Mouse (Mus musculus): Measurements from ENCODE around the gene Prdm15.
A peak's percentile ranks its signal among the peaks of the same experiment; 100 is the strongest.

The Prdm15 gene

DNA sequence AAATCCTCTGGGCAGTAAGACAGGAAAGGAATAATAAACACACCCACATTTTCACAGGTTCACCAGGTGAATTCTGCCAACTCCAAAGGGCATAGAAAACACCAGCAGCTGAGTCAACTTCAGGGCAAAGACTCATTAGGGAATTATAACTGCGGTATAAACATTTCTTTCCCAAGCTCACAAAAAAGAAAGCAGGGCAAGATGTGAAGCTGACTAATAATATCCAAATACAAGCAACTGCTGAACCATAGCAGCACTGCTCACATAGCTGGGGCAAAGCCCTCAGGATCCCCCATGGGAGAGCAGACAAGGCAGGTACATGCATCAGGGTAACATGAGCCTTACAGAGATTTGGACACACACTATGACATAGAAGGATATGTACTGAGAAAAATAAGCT lies 34.2 kb downstream of the Prdm15 start:
- DNase-seq = no peak

DNA sequence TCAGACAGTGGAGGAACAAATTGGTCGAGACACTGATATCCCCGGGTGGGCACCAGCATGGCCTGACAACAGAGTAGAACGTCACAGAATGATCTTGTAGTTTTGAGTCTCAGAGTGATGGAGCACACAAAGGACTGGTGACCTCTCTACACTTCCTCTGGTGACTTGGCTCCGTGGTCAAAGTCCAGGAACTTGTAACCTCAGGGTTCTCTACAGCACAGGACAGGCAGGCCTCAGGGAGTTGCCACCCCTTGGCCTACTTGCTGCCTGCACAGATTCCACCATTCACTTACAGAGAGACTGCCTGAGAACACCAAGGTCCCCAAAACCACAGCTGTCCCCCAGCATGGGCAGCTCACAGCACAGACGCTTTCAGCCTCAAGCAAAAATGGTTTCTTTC lies 36.4 kb downstream of the Prdm15 start:
- DNase-seq = no peak

DNA sequence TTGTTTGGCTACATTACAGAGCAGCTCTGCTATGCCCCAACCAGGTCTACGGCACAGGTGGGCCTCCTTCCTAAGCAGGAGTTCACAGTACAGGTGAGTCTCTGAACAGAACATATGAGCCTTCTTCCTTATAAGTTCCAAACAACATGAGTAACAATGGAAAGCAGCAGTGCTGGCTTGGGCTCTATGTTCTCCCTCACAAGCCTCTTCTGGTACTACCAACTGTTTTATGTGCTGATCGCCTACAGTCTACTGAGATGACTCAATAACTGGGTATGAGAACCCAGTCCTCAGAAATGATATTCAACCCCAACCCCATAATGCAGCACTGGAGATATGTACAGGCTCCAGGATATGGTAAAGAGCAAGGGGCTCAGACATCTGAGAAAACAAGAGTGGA lies 37.6 kb downstream of the Prdm15 start:
- DNase-seq = no peak

DNA sequence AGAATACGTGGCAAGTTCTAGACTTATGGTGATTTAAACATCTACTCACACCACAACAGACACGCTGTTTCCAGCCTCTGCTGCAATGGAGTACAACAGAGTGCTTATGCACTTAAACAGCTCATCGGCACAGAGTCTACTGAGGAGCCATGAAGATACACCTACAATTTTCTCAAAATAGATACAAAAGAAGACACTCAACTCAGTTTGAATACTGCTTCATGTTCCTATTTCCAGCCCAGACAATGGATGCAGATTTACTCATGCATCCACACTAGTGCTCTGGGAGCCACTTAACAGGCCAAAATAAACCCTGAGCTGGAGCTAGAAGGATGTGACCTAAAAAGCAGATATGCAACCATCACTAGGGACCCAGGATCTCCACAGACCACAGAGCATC lies 42.8 kb downstream of the Prdm15 start:
- DNase-seq = no peak

DNA sequence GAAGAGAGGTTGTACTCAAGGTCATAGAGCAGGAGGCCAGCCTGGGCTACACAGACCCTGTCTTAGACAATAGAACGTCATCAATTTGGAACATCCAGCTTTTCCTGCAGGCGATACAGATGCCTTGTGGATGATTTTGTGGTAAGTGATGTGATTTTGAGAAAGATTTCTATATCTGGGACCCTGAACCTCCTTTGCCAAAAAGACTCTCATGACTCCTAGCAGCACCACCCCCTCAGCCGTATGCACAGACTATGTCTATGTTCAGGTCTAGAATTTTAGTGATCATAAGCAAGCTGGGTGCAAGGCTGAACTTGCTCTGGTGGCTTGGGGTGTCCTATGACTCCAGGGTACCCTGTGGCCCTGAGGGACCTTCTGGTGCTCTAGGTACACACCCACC lies 46.0 kb downstream of the Prdm15 start:
- DNase-seq = no peak

DNA sequence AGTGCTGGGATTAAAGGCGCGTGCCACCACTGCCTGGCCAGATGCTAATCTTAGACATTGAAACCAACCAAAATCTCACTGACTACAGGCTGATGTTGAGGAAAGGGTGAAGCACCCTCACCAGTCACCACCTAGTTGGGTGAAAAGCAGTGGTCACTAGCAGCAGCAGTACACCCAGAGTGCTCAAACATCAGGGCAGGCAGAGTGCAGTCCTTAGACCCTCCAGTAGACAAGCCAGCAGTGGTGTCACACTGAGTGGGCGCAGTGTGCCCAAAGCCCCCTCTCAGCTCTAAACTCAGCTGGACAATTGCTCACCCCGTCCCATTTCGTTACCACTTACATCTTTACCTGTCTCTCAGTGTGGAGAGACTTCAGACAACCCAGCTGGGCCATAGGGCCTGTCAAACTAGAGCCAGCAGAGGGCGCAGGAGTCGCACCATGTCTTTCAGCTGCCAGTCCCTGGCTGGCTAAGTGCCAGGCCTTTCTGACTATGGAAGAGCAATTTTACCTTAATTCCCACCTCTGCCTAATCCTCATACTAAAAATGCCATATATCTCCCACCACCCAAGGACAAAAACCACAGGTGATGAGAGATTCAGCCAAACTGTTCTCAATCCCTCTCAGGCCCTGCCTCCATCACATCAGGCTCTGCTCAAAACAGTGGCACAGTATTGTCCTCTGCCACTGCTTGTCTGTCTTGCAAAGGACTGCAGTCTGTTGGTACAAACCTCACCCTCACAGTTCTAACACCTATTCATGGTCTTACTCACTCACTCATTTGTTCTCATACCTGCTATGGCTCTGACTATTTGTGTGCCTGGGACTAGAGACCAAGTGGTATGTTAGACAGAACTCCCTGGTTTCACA lies 46.7 kb downstream of the Prdm15 start:
- peak; percentile 82 for DNase-seq

DNA sequence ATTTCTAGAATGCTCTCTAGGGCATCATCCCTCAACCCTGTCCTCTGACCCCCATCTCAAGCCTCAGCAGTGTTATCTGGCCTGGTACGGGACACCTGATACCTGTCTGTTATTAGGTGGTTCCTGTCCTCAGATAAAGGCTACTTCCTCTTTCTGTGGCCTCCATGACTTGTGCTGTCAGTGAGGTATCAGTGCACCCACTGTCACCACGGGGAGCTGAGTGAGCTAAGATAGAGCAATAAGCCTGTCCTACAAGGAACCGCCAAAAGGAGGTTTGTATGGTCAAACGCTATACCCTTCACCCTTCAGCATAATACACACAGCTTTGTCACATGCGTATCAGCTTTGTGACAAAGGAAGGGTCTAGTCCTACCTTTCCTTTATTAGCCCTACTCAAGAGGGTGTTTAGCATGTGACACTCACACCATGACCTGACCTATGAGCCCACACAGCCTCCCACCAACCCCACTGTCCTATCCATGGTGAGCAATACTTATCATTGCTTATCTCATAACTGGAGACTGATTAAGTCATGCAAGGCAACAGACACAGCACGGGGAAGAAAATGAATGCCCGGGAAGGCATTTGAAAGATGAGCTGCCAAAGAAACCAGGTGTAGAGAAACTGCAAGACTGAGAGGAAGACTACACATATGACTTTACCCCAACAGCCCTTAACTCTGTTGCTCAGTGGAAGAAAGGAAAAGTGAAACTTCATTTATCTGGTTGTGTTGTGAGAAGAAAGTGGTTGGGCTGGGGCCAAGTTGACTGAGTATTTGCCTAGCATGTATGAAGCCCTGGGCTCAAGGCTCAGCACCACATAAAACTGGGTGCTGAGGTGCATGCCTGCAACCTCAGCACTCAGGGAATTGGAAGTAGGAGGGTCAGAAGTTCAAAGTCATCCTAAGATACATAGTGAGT lies 53.4 kb downstream of the Prdm15 start:
- DNase-seq = no peak

DNA sequence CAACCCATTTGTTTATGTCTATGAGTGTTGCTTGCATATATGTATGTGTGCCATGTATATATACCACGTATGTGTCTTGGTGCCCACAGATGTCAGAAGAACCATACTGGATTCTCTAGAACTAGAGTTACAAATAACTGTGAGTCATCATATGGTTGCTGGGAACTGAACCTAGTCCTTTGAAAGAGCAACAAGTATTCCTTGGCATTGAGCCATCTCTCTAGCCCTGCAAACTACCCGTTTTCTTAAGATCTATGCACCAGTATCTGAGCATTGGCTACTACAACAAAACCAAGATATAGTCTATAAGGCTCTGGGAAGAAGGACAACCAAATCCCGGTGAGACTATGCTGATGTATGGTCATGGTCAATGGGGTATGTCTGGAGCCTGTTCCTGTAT lies 54.4 kb downstream of the Prdm15 start:
- DNase-seq = no peak

DNA sequence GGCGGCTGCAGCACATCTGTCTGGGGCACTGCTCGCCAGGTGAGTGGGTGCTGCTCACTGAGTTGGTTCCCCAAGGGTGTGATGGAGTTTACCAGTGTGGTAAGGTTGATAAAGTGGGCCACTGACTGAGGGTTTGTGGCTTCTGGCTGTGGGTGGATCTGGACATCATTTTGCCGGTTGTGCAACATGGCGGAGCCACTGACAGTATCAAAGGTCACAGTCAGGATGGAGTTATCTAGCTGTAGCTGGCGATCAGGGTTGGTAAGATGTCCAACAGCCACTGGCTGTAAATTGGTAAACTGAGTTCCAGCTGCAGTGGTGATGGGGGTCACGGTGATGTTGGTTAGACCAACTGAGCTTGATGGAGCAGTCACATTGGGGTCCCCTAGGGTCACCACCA lies 57.4 kb downstream of the Prdm15 start:
- DNase-seq = no peak

DNA sequence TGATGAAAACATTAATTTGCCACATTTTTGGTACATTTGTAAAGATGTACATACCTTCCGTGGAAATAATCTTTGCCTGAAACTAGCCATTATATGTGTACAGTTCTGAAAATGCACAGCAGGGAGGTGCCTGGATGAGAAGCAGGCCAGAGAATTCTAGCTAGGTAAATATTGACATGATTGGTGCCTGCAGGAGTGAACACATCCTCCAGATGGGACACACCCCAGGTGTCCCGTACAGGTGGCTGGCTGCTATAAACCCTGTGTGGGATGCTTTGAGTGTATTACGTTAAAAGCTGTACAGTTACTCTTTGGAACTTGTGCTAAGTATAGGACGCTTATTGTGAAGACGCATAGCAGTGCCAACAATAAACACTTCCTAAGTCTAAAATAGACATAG lies 68.6 kb downstream of the Prdm15 start:
- no peak for DNase-seq

DNA sequence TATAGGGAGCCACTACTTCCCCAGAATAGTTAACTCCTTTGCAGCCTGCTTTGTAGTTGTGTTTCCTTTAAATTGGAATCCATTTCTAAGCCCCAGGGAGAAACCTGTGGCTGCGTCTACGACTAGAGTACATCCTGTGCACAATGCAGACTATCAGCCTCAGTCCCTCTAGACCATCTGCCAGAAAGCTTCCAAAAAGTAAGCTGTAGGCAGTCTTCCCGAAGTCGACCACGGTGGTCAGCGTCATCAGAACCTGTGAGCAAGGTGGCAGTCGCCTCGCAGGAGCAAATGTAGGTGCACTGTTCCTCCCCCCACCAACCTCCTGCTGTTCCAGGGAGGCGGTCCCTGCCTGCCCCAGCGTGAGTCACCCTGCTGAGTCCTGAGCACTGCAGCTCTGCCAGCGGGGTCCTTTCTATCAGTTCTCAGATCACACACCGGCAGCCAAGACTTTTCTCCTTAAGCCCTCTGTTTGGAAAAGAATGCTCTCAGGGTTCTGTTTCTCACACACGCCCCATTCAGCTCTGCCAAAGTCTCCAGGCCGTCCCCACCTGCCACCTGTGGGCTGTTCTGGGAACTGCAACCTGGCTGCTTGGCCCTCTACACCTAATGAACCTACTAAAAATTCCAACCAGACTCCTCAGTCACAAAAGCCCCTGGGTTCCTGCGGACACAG lies 73.2 kb downstream of the Prdm15 start:
- peak; percentile 79 to 80 for DNase-seq

DNA sequence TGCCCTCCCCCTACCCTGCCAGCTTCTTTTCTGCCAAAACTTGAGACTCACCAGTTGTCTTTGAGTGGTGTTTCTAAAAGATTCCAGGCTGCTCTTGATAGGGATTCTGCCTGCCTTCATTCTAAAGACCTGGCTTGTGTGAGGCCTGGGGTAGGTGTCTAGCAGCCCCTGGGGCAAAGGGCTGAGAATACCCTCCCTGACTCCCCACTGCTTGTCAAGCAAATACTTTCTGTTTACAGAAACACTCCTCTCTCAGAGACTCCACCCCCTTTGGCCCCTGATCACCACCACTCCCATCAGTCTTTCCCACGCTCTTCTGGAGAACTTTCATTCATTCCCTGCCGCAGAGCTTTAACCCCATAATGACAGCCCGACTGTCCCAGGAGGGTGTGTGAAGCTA lies 85.1 kb downstream of the Prdm15 start:
- DNase-seq = no peak

DNA sequence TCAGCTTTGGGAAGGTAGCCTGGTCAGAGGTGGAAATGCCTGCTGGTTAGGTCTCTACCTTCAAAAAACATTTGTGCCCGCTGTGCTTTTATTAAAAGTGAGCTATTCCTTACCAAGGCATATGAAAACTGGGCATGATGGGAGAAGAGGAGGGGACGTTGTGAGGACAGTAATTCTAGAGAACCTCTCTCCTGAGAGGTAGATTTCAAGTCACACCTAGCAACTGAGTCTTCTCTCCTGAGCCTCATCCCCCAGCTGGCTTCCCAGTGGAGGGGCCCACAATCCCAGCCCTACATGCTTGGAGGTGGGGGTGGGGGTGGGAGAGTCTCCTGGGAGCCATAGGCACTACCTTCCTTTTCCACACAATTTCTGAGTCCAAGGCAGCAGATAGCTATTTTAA lies 87.0 kb downstream of the Prdm15 start:
- no peak for DNase-seq

DNA sequence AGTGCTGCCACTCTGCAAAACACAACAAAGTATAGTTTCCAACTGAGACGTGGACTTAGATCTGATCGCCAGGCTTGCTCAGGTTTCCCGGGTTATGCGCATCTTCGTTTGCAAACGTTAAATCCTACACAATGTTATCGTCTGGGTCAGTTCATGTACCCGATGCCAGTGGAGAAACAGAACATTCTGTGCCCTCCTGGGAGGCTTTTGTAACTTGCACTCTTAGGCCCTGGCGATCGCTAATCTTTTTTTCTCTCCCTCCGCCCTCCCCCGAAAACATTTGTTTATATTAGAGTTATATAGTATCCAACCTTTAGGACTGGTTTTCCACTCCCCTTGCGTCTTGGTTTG lies 87.7 kb downstream of the Prdm15 start:
- no peak for DNase-seq

DNA sequence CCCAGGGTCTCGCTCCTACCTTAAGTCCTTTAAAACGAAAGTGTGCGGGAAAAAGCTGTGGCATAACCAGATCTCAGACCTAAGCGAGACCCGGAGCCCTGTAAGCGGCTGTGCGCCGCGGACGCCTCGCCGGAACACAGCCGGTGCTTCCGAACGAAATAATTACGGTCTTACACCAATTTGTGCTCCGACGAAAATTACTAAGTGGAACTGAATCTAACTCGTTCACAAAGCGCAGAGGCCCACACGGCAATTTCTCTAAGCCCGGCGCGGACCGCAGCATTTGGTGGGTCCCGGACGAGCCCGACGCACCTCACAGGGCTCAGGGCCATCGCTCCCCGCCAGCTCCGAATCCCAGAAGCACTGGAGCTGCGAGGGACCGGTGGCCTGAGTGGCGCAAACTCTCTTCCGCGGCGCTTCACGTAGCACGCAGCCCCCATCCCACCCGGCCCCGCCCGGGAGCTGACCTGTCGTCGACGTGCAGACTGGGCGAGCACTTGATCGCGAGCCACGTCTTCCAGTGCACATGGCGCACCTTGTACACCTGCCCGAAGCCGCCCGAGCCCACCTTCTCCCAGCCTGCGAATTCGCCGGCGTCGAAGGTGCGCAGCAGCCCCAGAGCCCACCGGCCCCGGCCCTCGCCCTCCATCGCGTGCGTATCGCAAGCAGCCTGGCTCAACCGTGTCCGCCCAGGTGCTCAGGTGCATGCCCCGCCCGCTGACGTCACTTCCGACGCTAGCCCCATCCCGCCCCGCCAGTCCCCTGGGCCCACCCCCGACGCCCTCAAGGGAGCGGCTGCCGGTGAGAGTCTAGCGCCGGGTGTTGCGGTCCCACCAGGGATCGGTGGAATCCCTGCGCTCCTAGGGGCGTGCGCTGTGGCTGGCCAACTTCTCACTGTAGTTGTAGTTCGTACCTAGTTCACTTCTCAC lies 88.3 kb downstream of the Prdm15 start, which contains the start of gene Ripk4:
Gene Ripk4, minus strand, starts transcription at position 727 of the 929 bp plus-strand sequence.
- DNase-seq = no peak

DNA sequence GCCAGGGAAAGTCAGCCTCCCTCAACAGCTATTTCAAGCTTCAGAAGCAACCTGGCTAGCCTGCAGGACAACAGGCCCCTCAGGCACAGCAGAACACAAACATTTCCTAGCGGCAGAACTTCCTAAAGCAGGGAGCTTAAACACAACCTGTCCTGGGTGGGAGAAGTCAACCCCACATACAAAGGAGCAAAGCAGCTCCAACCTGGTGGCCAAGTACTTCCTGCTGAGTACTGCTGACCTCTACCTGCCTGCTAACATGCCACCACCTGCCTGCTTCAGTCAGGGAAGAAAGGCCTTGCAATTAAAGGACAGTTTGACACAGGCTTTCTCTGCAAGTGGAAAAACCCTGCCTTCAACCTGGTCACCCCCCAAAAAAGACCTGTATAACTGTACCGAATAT lies 89.9 kb downstream of the Prdm15 start:
- DNase-seq = no peak

DNA sequence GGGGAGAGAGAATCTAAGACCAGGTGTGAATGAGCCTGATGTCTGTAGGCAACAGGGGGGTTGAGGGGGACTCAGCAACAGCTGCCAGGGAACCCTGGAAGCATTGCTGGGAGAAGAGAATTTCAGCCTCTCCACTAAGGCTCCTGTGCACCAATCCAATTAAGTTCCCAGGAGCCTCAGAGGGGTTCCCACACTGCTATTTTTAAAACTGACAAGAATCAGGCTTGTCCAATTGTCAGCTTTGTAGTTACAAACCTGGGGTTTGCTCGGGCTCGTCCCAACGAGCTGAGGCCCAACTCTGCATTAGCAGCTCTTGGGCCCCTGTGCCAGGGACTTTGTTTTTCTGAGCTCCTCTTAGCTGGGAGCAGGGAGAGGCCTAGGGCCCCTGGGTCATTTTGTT lies 92.0 kb downstream of the Prdm15 start:
- no peak for DNase-seq

DNA sequence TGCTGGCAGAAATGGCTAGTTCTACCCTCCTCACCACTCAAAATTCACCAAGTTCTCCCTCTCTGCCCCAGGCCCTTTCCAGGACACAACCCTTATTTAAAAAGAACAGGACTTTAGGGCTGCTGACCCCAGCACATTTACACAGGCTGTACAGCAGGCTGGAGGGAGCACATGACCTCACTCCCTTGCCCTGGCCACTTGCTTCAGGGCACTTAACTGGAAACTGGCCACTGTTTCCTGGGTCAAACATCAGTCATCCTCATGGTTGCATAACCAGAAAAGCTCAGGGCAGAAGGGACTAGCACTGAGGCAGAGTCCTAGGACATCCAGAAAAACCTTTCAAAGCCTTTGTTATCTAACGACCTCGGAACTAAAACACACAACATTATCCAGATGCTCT lies 93.4 kb downstream of the Prdm15 start:
- no peak for DNase-seq

DNA sequence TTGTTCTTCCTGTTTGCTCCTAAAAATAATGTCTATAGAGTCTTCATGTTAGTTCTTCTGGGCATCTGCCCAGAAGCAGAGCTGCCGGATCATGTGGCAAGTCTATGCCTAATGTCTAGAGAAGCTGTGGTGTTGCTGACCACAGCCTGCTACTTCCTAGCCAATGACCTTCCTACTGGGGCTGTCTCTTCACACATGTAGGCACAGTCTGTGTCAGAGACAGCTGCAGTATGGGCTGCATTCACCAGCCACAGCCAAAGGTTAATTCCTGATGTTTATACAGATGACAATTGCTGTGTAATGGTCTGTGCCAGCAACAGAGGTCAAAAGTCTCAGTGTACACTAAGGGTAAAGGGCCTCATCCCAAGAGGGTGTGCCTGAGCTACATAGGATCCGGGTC lies 95.2 kb downstream of the Prdm15 start:
- no peak for DNase-seq

DNA sequence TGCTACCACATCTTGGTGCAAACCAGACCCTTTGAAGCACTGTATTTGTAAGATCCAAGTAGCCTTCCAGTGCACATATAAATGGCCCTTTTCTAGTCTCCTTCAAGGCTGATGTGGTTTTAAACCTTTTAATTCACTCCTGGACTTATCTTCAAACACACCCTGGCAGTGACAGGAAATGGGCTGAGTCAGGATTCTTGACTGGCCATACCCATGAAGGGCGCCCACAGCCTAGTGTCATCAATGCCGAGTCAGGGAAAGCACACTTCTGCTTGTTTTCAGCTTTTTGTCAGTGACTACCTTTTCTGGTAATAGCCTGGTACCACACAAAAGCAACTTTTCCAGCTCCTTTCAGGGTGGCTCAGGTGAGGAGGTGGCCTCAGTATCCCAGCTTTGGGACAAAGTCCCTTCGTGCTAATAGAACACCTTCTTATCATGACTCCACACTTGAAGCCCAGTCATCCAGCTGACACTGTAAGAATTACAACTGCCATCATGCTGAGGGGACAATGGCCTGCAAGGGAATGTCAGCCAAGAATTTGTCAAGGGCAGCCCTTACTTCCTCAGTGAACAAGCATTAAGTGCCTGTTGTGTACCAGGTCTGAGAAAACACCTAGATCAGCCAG lies 99.2 kb downstream of the Prdm15 start:
- no peak for DNase-seq

DNA sequence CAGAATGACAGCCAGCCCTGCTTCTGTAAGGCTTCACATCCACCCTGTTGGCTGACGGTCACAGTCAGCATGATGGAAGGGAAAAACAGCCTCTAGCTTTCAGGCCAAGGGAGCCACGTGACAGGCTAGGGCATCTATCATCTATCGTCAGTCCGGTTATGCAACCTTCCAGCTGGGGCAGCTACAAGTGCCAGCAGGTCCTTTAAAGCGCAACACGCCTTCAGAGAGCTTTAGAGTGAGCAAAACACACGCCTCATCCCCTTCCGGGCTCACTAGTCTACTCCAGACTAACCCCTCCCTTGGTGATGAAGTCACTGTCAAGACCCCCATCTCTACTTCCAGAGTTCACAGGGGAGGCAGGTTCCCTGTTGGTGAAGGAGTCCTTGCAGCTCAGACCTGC lies 99.8 kb downstream of the Prdm15 start:
- DNase-seq = no peak

DNA sequence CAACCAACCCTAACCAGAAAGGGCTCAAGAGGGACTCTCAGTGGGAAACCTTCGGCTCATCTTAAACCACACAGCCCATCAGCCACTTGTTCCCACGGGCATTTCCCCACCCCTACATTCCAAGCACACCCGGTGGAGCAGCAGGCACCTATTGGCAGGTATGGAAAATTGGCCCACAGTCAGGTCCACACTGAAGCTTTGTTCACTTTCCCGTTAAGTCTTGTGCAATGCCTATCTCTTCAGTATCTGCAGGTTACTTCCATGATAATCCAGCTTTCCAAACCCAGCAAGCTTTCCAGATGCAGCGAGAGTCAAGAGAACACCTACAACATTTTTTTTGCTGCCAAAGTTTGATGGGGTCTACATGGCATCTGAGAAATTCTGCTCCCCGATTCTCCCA lies 103.2 kb downstream of the Prdm15 start:
- DNase-seq = no peak
